ENCODE assay signal across 9 mouse cellular contexts in the genomic region with DNA sequence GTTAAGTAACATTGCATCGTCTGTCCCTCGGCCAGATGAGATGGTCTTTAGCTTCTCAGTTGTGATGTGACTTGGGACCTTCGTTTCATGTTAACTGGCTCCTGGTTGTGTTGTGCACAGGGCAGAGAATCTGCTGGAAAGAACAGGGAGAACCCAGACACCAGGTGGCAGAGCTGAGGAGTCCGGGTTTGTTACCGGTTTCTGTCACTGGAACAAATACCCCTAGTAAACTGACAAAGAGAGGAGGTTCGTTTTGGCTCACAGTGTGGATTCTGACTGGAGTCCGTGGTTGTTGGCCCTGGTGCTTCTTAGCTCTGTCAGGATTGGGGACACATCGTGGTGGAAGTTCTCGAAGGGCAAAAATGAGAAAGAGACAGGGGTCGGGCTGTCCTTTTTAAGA. TPM values are rescaled to one million over a fixed set of nuclear protein-coding genes. Genes with fewer than 3 reads are reported as not detected.
A peak's percentile ranks its signal among the peaks of the same experiment; 100 is the strongest.
DNase-seq lines count a peak whose midpoint lies in the region; ATAC-seq and TF ChIP-seq lines count a peak whose summit lies in the region.
"Had no signal": no experiment of that assay in that cellular context is flagged by ENCODE, and none has a peak within 500 bp of the region (broad histone marks: within the 10 kb centered on the region; RNA-seq: fewer than 3 reads in every experiment).

No protein-coding gene starts in this region.

- H3K4me2 ChIP-seq in hindbrain, embryonic 12.5 days (replicated peaks): no peak overlapping the region
- H3K4me2 ChIP-seq: liver, embryonic 15.5 days had no signal

- H3K9ac ChIP-seq in hindbrain, embryonic 12.5 days: no peak overlapping the region
- H3K9ac ChIP-seq: liver, embryonic 15.5 days had no signal

- no peak overlapping the region for H3K4me3 ChIP-seq in thymus, adult 2 months (ENCODE audit: control insufficient read depth, insufficient read depth, low read length)
- H3K4me3 ChIP-seq in hindbrain, embryonic 12.5 days: no peak overlapping the region
- H3K4me3 ChIP-seq: liver, embryonic 15.5 days had no signal

- H3K36me3 ChIP-seq in thymus, adult 2 months (ENCODE audit: control insufficient read depth, insufficient read depth, low read length): no peaks in the 10 kb centered on the region
- no peaks in the 10 kb centered on the region for H3K36me3 ChIP-seq in hindbrain, embryonic 12.5 days
- H3K36me3 ChIP-seq: liver, embryonic 15.5 days had no signal

- peaks cover 24% of the 10 kb centered on the region for H3K4me1 ChIP-seq in thymus, adult 2 months (replicated peaks; ENCODE audit: control insufficient read depth, insufficient read depth, low read length)
- H3K4me1 ChIP-seq in hindbrain, embryonic 12.5 days: peaks cover 22% of the 10 kb centered on the region

- 0 out of 2 replicates have a peak, but pooled peaks have one; percentile 31 for ATAC-seq in frontal cortex, adult (ENCODE audit: low TSS enrichment)
- no peak for ATAC-seq in hindbrain, embryonic 12.5 days (ENCODE audit: low FRiP score)

- H3K27ac ChIP-seq in thymus, adult 2 months (ENCODE audit: control insufficient read depth, insufficient read depth, low read length): no peak overlapping the region
- H3K27ac ChIP-seq in hindbrain, embryonic 12.5 days: no peak overlapping the region
- H3K27ac ChIP-seq: liver, embryonic 15.5 days had no signal

- TF ChIP-seq POLR2A in thymus, adult 2 months (IDR thresholded peaks at IDR 0.05; ENCODE audit: control insufficient read depth, extremely low read depth, insufficient read depth, low read length, poor library complexity): no peak

- no peak for DNase-seq in frontal cortex, postnatal 25 days (ENCODE audit: low spot score in 2 of 2)
- peak; percentile 39 for DNase-seq in thymus, adult 2 months
- no peak for DNase-seq in thymus, adult 18-20 months
- peak; percentile 72 to 75 for DNase-seq in kidney, postnatal 4 days
- peak; percentile 74 for DNase-seq in testis, postnatal 10 days (ENCODE audit: low spot score)
- DNase-seq in embryo, embryonic 11 days: no peak

- no peaks in the 10 kb centered on the region for H3K9me3 ChIP-seq in hindbrain, embryonic 12.5 days (replicated peaks)
- H3K9me3 ChIP-seq: liver, embryonic 15.5 days had no signal

- TF ChIP-seq CTCF in thymus, adult 2 months (IDR thresholded peaks at IDR 0.05; ENCODE audit: borderline replicate concordance, control insufficient read depth, extremely low read depth, insufficient read depth, low read length, poor library complexity): no peak

- 48% methylated on average over 10 of the region's 10 CpGs for whole genome bisulfite sequencing in thymus, adult 2 months
- WGBS in hindbrain, embryonic 12.5 days: 67% methylated on average over 10 of the region's 10 CpGs

- peaks cover 7% of the 10 kb centered on the region; the same call in 1 of the 2 replicates for H3K27me3 ChIP-seq in thymus, adult 2 months (ENCODE audit: control insufficient read depth, insufficient read depth, low read length)
- H3K27me3 ChIP-seq in hindbrain, embryonic 12.5 days: peaks cover 54% of the 10 kb centered on the region

RNA-seq across cellular contexts. Expression of a gene that starts 3.6 kb away (rescaled TPM):
- 7.2 and 9.0 TPM in 2 replicates for polyA plus RNA-seq in thymus, adult 2 months (2012; rRNA removed)
- 12.4 and 12.7 TPM in 2 replicates for polyA plus RNA-seq in hindbrain, embryonic 12.5 days (2016; fragmentation: Nextera tagmentation; extraction: Ambion mirVana)

Comparison
In these comparisons a context has a peak if more than half of its experiments do, and no peak if none do; other contexts are left out.
1. DNase-seq: peak in thymus, adult 2 months (single experiment), kidney, postnatal 4 days (2 of 2) and testis, postnatal 10 days (single experiment); none in frontal cortex, postnatal 25 days (0 of 2), thymus, adult 18-20 months (0 of 2) and embryo, embryonic 11 days (single experiment).